Mouse (Mus musculus) cortical plate, adult 2 months (tissue): Measurements from ENCODE around the gene Podxl2.

Source experiments
- CTCF ChIP-seq: fragments of 200-500 bp; IDR thresholded peaks from 2 replicates; pipeline ENCODE4 v1.5.1; 2011; ENCODE audit warnings: mild to moderate bottlenecking, control low read depth, low read length; ENCODE audit not compliant: insufficient read depth; ENCODE audit errors: extremely low read depth
- POLR2A ChIP-seq: fragments of 200-500 bp; IDR thresholded peaks from 2 replicates; pipeline ENCODE4 v1.6.1; 2011; ENCODE audit warnings: mild to moderate bottlenecking, low read length, control low read depth; ENCODE audit not compliant: insufficient read depth; ENCODE audit errors: extremely low read depth

DNA sequence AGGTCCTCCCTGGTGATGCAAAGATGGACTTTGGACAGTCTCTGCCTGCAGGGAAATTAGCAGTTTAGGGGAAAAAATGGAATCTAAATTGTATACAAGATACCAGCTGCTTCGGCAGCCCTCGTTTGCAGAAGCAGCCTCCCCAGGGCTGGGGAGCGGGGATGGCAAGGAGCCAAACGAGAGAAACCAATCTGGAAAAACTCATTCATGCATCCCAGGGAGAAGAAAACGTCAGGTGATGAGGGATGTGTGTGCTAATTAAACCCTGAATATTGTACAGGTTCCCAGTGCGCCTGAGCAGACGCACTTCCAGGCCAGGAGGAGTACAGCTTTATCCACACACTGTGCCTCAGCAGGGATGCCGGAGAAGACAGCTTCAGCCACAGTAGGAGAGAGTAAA, 3.3 kb downstream of the Podxl2 start:
- no peak for TF ChIP-seq POLR2A
- TF ChIP-seq CTCF: no peak
